Mouse (Mus musculus) forebrain, embryonic 13.5 days (tissue): ENCODE measurements at regions not wholly inside any gene's neighbourhood (a gene's known extent, or its start where the extent isn't known, plus 50 kb on each side); places are given as distances from the start of the nearest gene placed in this dataset.

Experiments used
- ATAC-seq: fragments of 200-750 bp; cut with Nextera tagmentation; 2 replicates; pipeline ENCODE4 v1.8.0; 2017
- H3K27ac ChIP-seq: fragments of 300-500 bp; sonication (generic); 2 replicates; pipeline ENCODE4 v1.5.1; 2015; ENCODE audit warnings: inconsistent platforms, mild to moderate bottlenecking, moderate library complexity
- H3K27me3 ChIP-seq: fragments of 300-500 bp; sonication (generic); 2 replicates; pipeline ENCODE4 v1.6.1; 2015; ENCODE audit warnings: mild to moderate bottlenecking, inconsistent platforms
- H3K36me3 ChIP-seq: fragments of 300-500 bp; sonication (generic); 2 replicates; pipeline ENCODE4 v1.6.1; 2015; ENCODE audit warnings: mild to moderate bottlenecking, inconsistent platforms; ENCODE audit not compliant: poor library complexity, severe bottlenecking
- H3K4me1 ChIP-seq: fragments of 300-500 bp; sonication (generic); 2 replicates; pipeline ENCODE4 v1.6.1; 2015; ENCODE audit warnings: inconsistent platforms
- H3K4me2 ChIP-seq: fragments of 300-500 bp; sonication (generic); 2 replicates; pipeline ENCODE4 v1.6.1; 2015; ENCODE audit warnings: inconsistent platforms, mild to moderate bottlenecking, moderate library complexity
- H3K4me3 ChIP-seq: fragments of 300-500 bp; sonication (generic); 2 replicates; pipeline ENCODE4 v1.5.1; 2015; ENCODE audit warnings: mild to moderate bottlenecking, inconsistent platforms
- H3K9ac ChIP-seq: fragments of 300-500 bp; sonication (generic); 2 replicates; pipeline ENCODE4 v1.6.1; 2015; ENCODE audit warnings: mild to moderate bottlenecking, inconsistent platforms
- H3K9me3 ChIP-seq: fragments of 300-500 bp; sonication (generic); replicated peaks from 2 replicates; pipeline ENCODE4 v1.6.1; 2016; ENCODE audit warnings: inconsistent platforms
- WGBS: fragments of 180-500 bp; shearing (Covaris S2); methylation state at CpG from one replicate; pipeline ENCODE4 v1.1.7; 2015; 5-methylcytosine and 5-hydroxymethylcytosine counted together

DNA sequence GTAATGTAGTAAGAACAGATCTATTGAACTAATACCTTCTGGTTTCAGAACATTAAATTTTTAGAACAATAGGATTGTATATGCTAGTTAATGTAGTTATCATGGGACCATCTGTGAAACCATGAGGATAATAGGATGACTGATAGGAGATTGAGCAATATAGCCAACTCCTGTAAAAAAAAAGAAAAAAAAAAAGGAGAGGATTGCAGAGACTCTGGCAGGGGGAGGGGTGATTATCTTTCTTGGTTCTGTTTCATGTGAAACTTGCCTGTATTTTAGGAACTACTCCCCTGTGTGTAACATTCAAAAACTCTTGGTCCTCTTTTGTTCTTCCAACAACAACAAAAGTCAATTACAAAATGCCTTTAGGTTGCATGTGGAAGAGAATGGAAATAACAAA is 3412.1 kb upstream of the Gm7489 start:
- no peaks in the 10 kb centered on the region for H3K27me3 ChIP-seq
- ATAC-seq, result no peak
- no peaks in the 10 kb centered on the region for H3K4me1 ChIP-seq
- no peak overlapping the region for H3K4me3 ChIP-seq
- no peak overlapping the region for H3K4me2 ChIP-seq
- no peak overlapping the region for H3K27ac ChIP-seq
- H3K36me3 ChIP-seq, result no peaks in the 10 kb centered on the region
- no peak overlapping the region for H3K9ac ChIP-seq
- no peaks in the 10 kb centered on the region for H3K9me3 ChIP-seq

- Histone ChIP-seq H3K4me1 (no peaks in the 10 kb centered on the region), H3K4me2 (no peak overlapping the region), H3K9ac (no peak overlapping the region), H3K36me3 (no peaks in the 10 kb centered on the region), H3K4me3 (no peak overlapping the region), H3K9me3 (no peaks in the 10 kb centered on the region), H3K27ac (no peak overlapping the region), H3K27me3 (no peaks in the 10 kb centered on the region)
- WGBS, result 91% methylated on average over 2 of the region's 2 CpGs
- no peak for ATAC-seq
Observed at GRCm38 (mm10) chr15:50498716-50499115, 3386.0 kb upstream of the Gm7489 start.

GRCm38 (mm10) chr15:50507999-50508624 is 3376.6 kb upstream of the Gm7489 start:
- Histone ChIP-seq H3K4me2 (no peak overlapping the region), H3K27ac (no peak overlapping the region), H3K4me3 (no peak overlapping the region), H3K27me3 (no peaks in the 10 kb centered on the region), H3K9me3 (no peaks in the 10 kb centered on the region), H3K36me3 (no peaks in the 10 kb centered on the region), H3K9ac (no peak overlapping the region), H3K4me1 (no peaks in the 10 kb centered on the region)
- ATAC-seq, result no peak
- WGBS, result 89% methylated on average over 3 of the region's 3 CpGs

- Histone ChIP-seq H3K4me2 (no peak overlapping the region), H3K4me1 (no peaks in the 10 kb centered on the region), H3K9me3 (no peaks in the 10 kb centered on the region), H3K9ac (no peak overlapping the region), H3K27me3 (no peaks in the 10 kb centered on the region), H3K36me3 (no peaks in the 10 kb centered on the region), H3K27ac (no peak overlapping the region), H3K4me3 (no peak overlapping the region)
- no peak for ATAC-seq
- WGBS, result 92% methylated on average over 5 of the region's 5 CpGs
Observed at GRCm38 (mm10) chr15:50513036-50513435, 3371.7 kb upstream of the Gm7489 start.

- Histone ChIP-seq H3K9me3 (no peaks in the 10 kb centered on the region), H3K27me3 (no peaks in the 10 kb centered on the region), H3K4me2 (no peak overlapping the region), H3K27ac (no peak overlapping the region), H3K9ac (no peak overlapping the region), H3K4me1 (no peaks in the 10 kb centered on the region), H3K36me3 (no peaks in the 10 kb centered on the region), H3K4me3 (no peak overlapping the region)
- WGBS, result 90% methylated on average over 2 of the region's 2 CpGs
- ATAC-seq, result no peak
Observed at GRCm38 (mm10) chr15:50524841-50525240, 3359.9 kb upstream of the Gm7489 start.

- no peak overlapping the region for H3K4me3 ChIP-seq
- 89% methylated on average over 1 of the region's 1 CpGs for WGBS
Observed at GRCm38 (mm10) chr15:50534490-50534889, 3350.2 kb upstream of the Gm7489 start.

DNA sequence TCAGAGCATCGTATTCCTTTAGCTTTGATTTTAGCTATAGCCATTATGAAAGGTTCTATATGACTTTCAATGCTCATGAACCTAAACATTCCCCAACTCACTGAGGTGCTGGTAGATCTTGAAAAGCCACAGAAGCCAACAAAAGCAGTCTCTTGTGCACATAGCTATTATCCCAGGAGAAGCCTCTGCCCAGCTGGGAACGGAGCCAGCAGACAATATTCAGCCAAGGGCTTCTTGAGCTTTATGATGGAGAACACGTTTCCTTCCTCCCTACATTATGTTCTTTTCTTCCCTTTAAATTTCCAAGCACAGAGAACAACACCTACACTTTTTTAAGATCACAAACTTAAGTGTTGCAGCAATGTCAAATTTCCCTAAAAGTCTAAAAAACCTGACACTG is 3321.1 kb upstream of the Gm7489 start:
- Histone ChIP-seq H3K27me3 (no peaks in the 10 kb centered on the region), H3K27ac (no peak overlapping the region), H3K9ac (no peak overlapping the region), H3K9me3 (no peaks in the 10 kb centered on the region), H3K36me3 (no peaks in the 10 kb centered on the region), H3K4me2 (no peak overlapping the region), H3K4me3 (no peak overlapping the region), H3K4me1 (no peaks in the 10 kb centered on the region)
- WGBS, result 78% methylated on average over 3 of the region's 3 CpGs
- ATAC-seq, result no peak

More at GRCm38 (mm10) chr15:50534490-50534889, 3350.2 kb upstream of the Gm7489 start:
- no peak overlapping the region for H3K27ac ChIP-seq
- no peaks in the 10 kb centered on the region for H3K36me3 ChIP-seq
- H3K9me3 ChIP-seq, result no peaks in the 10 kb centered on the region
- no peaks in the 10 kb centered on the region for H3K4me1 ChIP-seq
- no peak overlapping the region for H3K9ac ChIP-seq
- no peaks in the 10 kb centered on the region for H3K27me3 ChIP-seq
- no peak for ATAC-seq
- no peak overlapping the region for H3K4me2 ChIP-seq

DNA sequence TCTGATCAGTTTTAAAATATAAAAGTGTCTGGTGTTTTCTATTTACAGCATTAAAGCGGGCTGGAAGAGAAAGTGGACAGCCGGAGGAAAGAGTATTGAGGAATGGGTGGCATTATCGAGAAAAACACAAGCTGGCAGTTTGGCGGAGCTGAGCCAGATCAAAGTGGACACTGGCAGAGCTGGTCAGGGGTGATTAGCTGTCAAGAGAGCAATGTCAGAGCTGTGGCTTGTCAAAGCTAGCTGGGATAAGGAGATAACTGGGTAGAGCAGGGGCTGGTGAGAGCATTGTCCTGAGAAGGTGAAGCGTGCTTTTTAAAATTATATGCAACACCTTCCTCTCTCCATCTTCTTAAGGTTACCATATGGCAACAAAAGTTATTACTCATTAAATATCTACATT is 3303.9 kb upstream of the Gm7489 start:
- Histone ChIP-seq H3K9ac (no peak overlapping the region), H3K27me3 (no peaks in the 10 kb centered on the region), H3K36me3 (no peaks in the 10 kb centered on the region), H3K4me1 (no peaks in the 10 kb centered on the region), H3K4me2 (no peak overlapping the region), H3K4me3 (no peak overlapping the region), H3K27ac (no peak overlapping the region), H3K9me3 (peaks cover 11% of the 10 kb centered on the region)
- 86% methylated on average over 5 of the region's 5 CpGs for WGBS
- no peak for ATAC-seq

GRCm38 (mm10) chr15:50583951-50584350 is 3300.8 kb upstream of the Gm7489 start:
- Histone ChIP-seq H3K4me1 (no peaks in the 10 kb centered on the region), H3K27ac (no peak overlapping the region), H3K27me3 (no peaks in the 10 kb centered on the region), H3K4me3 (no peak overlapping the region), H3K9ac (no peak overlapping the region), H3K4me2 (no peak overlapping the region), H3K9me3 (peaks cover 11% of the 10 kb centered on the region), H3K36me3 (no peaks in the 10 kb centered on the region)
- peak; percentile 50; the same call in 1 of the 2 replicates for ATAC-seq

- no peak overlapping the region for H3K27ac ChIP-seq
- no peak overlapping the region for H3K9ac ChIP-seq
- ATAC-seq, result no peak
- no peaks in the 10 kb centered on the region for H3K36me3 ChIP-seq
- no peak overlapping the region for H3K4me2 ChIP-seq
- 90% methylated on average over 6 of the region's 6 CpGs for WGBS
- H3K4me3 ChIP-seq, result no peak overlapping the region
- no peaks in the 10 kb centered on the region for H3K27me3 ChIP-seq
- no peaks in the 10 kb centered on the region for H3K4me1 ChIP-seq
- H3K9me3 ChIP-seq, result peaks cover 4% of the 10 kb centered on the region; the same call in 1 of the 2 replicates
Observed at GRCm38 (mm10) chr15:50585496-50585895, 3299.2 kb upstream of the Gm7489 start.
